Mouse (Mus musculus): Measurements from ENCODE around the gene Olfr670.
"Not testable (repeated sequence)": the region's sequence is repeated elsewhere in the genome, so short reads cannot be mapped to it uniquely, and the experiment has no call there.

Olfr670 gene

GRCm38 (mm10) chr7:104962520-104962919, at the start of gene Olfr670:
Gene Olfr670 (minus strand): TSS chr7:104962620.
- no peak for DNase-seq (ENCODE audit: low spot score)

DNA sequence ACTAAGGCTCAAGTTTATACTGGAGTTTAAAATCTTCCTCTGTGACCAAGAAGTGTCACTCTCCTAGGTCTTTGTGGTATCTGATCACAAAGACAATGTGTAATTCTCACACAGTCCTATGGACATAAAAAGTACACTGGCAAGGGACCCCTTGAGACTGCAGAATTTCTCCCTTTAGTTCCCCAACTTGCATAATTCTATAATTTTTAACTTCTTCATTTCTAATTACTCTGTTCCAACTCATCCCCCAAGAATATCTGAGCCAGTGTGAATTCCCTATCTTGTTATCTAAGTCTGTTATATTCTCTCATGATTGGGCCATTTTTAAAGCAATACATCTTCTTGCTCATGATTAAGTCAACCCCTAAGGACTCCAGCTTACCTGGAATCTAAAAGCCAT, 39.5 kb upstream of the Olfr670 start, which contains the start of gene Olfr672:
Gene Olfr672, minus strand, starts transcription at position 101 of the 400 bp plus-strand sequence.
- DNase-seq (ENCODE audit: low spot score), result no peak

GRCm38 (mm10) chr7:104979026-104979425, 16.6 kb upstream of the Olfr670 start, which contains the start of gene Olfr671:
Gene Olfr671 (minus strand): TSS chr7:104979126.
- no peak for DNase-seq (ENCODE audit: low spot score)

DNA sequence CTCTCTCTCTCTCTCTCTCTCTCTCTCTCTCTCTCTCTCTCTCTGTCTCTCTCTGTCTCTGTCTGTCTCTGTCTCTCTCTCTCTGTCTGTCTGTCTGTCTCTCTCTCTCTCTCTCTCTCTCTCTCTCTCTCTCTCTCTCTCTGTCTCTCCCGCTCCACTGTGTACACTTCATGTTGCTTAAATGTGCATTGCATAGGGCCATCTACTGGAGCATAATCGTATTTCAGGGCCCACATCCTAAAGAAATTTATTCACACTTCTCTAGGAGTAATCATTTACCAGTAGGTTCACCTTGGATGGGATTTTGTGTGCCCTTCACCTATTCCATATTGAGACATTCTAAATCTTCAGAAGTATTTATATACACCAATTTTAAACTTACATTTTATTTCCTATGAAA, 10.1 kb upstream of the Olfr670 start:
- DNase-seq (ENCODE audit: low spot score), result not testable (repeated sequence)

DNA sequence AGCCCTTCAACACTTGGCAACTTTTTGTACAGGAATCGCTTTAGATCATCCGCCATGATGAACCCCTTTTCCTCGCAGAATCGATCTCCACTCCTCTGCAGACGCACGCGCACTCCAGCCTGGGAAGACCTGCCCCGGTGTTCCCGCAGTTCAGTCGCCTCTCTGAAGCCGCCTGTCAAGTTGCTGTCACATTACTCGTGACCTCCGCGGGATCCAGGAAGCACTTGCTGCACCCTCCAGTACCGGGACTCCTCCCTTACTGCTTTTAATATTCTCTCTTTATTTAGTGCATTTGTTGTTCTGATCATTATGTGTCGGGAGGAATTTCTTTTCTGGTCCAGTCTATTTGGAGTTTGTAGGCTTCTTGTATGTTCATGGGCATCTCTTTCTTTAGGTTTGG, 12.2 kb downstream of the Olfr670 start:
- DNase-seq (ENCODE audit: low spot score), result not testable (repeated sequence)

GRCm38 (mm10) chr7:104933940-104934339, 28.5 kb downstream of the Olfr670 start, which contains the start of gene Olfr669:
Gene Olfr669 (plus strand): TSS chr7:104934240.
- DNase-seq (ENCODE audit: low spot score), result no peak

DNA sequence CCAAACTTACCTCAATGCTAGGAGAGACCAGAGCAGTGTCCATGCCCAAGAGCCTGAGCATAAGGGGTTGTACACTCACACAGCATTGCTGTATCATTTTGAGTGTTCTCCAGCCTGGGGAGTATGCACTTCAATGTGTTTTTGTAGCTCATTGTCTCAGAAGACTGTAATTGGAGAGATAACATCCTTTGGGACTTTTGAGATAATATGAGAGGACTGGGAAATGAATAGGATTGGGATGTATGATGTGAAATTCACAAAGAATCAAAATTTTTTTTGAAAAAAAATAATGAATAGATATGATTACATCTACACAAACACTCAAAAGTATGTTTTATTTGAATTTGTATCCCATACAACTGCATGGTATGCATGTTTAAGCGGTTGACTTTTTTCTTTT, 34.5 kb downstream of the Olfr670 start, which contains the start of gene Olfr668:
Gene Olfr668, minus strand, starts transcription at position 101 of the 400 bp plus-strand sequence.
- no peak for DNase-seq (ENCODE audit: low spot score)

- DNase-seq (ENCODE audit: low spot score), result no peak
Measured at GRCm38 (mm10) chr7:104921382-104921781, 41.0 kb downstream of the Olfr670 start, which contains the start of gene Olfr667. Gene Olfr667 (minus strand): TSS chr7:104921482.
